Mouse (Mus musculus): ENCODE measurements around the gene Krt1. TPM values are rescaled to one million over a fixed set of nuclear protein-coding genes. Genes with fewer than 3 reads are reported as not detected.

Krt1 gene
- polyA plus RNA-seq, 1 experiment: 0.26 TPM

DNA sequence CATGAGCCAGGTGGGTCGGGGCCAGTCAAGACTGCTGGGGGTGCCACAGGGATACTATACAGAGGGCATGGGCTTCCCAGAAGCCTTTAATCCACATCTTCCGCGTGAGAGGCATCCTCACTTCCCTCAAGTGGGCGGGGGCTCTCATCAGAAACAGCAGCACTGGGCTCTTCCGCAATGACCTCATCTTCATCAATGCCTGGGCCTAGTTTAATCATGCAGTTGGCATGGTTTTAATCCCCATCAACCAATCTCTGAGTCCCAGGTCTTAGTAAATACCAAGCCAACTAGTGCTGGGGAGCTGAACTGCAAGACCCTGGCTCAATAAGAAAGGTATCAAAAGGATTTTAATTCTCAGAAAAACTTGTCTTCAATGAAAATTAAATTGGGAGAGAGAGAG, 21.2 kb downstream of the Krt1 start:
- Histone ChIP-seq H3K4me1 (ENCODE audit: control insufficient read depth, insufficient read depth, low read length) (no peaks in the 10 kb centered on the region), H3K4me3 (replicated peaks; ENCODE audit: extremely low read depth, low read depth, low read length) (no peak overlapping the region)
- 70% methylated on average over 5 of the region's 5 CpGs for WGBS
- no peak for TF ChIP-seq POLR2A (IDR thresholded peaks at IDR 0.05; ENCODE audit: borderline replicate concordance, extremely low read depth, low read depth, low read length)
- TF ChIP-seq CTCF (IDR thresholded peaks at IDR 0.05; ENCODE audit: insufficient read depth, low read length): no peak
- no peak for DNase-seq

DNA sequence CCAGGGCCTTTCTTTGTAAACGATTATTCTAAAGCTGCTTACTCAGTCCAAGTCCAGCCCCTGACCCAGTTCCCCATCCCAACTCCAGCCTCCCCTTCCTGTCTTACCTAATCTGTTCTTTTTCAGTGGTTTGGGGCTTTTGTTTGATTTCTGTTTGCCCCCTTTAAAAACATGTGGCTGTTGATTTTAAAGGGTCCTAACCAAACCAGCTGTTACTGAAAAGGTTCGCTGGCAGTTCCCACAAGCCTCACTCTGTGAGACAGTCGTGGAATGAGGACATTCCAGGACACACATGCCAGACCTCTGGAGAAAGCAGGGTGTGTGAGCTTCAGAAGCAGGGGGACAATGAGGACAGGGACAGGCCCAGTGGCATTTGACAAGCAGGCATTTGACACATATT, 28.8 kb downstream of the Krt1 start:
- TF ChIP-seq CTCF (IDR thresholded peaks at IDR 0.05; ENCODE audit: insufficient read depth, low read length) (no peak), POLR2A (IDR thresholded peaks at IDR 0.05; ENCODE audit: borderline replicate concordance, extremely low read depth, low read depth, low read length) (no peak)
- 19% methylated on average over 3 of the region's 3 CpGs for WGBS
- Histone ChIP-seq H3K4me3 (replicated peaks; ENCODE audit: extremely low read depth, low read depth, low read length) (no peak overlapping the region), H3K4me1 (ENCODE audit: control insufficient read depth, insufficient read depth, low read length) (no peaks in the 10 kb centered on the region)
- no peak for DNase-seq

DNA sequence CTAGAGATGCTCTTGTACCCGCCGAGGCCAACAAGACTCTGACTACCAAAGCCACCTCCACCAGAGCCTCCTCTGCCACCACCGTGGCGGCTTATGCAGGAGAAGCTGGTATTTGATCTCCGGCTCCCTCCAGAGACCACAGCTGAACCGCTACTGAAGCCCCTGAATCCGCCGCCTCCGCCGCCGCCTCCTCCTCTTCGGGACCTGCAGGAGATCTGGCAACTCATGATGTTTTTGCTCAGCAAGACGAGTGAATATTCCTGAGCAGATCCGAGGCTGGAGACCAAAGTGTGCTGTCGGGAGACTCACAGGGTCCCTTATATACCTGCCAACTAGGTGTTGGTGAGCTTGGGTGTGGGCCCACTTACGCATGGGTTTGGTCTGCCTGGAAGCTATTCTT, 32.7 kb downstream of the Krt1 start, which contains the start of gene Krt2:
Gene Krt2, minus strand, starts transcription at position 295 of the 400 bp plus-strand sequence.
- Histone ChIP-seq H3K4me3 (replicated peaks; ENCODE audit: extremely low read depth, low read depth, low read length) (no peak within 1 kb of the TSS), H3K4me1 (ENCODE audit: control insufficient read depth, insufficient read depth, low read length) (no peaks in the 10 kb centered on the region)
- DNase-seq: no peak
- TF ChIP-seq POLR2A (IDR thresholded peaks at IDR 0.05; ENCODE audit: borderline replicate concordance, extremely low read depth, low read depth, low read length) (no peak), CTCF (IDR thresholded peaks at IDR 0.05; ENCODE audit: insufficient read depth, low read length) (no peak)
- WGBS: 67% methylated on average over 16 of the region's 16 CpGs

DNA sequence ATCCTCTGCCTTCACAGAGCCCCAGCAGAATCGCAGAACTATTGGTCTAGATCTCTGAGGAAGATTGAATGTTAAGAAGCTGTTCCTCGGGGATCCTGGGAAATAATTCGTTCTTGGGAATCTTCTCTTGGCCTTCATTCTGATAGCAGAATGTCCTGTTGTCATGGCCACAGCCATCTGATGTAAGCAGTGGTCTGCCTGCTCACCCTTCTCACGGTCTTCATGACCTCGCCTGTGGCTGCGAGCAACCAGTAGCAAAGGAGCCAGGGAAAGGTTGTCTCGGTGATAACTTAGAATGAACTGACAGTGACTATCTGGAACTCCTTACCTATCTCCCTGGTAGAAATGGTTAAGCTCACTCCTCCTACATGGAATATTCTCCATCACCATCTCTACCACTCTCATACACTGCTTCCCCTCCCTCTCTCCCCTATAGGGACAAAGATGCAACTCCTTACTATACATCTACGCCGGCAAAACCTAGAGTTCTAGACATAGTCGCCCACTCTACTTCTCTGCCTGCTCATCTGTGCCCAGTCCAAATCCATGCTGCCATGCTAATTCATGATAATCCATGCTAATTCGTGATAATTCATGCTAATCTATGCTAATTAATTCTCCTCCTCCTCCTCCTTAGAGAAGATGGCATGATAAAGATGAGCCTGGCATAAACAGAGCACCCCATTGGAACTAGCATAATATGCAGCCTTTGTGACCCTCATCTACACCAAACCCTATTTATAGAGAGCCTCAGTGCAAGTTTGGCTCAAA, 47.4 kb downstream of the Krt1 start:
- Histone ChIP-seq H3K4me1 (ENCODE audit: control insufficient read depth, insufficient read depth, low read length) (no peaks in the 10 kb centered on the region), H3K4me3 (replicated peaks; ENCODE audit: extremely low read depth, low read depth, low read length) (no peak overlapping the region)
- 73% methylated on average over 11 of the region's 11 CpGs for WGBS
- DNase-seq: no peak
- TF ChIP-seq POLR2A (IDR thresholded peaks at IDR 0.05; ENCODE audit: borderline replicate concordance, extremely low read depth, low read depth, low read length) (no peak), CTCF (IDR thresholded peaks at IDR 0.05; ENCODE audit: insufficient read depth, low read length) (no peak)

- 76% methylated on average over 6 of the region's 6 CpGs for WGBS
- no peak within 1 kb of the TSS for H3K4me3 ChIP-seq (replicated peaks; ENCODE audit: extremely low read depth, low read depth, low read length)
- DNase-seq: no peak
- TF ChIP-seq CTCF (IDR thresholded peaks at IDR 0.05; ENCODE audit: insufficient read depth, low read length) (no peak), POLR2A (IDR thresholded peaks at IDR 0.05; ENCODE audit: borderline replicate concordance, extremely low read depth, low read depth, low read length) (no peak)
- H3K4me1 ChIP-seq (ENCODE audit: control insufficient read depth, insufficient read depth, low read length): no peaks in the 10 kb centered on the region
These were observed 48.2 kb downstream of the Krt1 start, which contains the start of gene Krt73 for GRCm38 (mm10) chr15:101802296-101802835. TSS of gene Krt73 (minus strand) at chr15:101802346.

Other genes starting within 250 kb of the Krt1 start
- not detected in 2 replicates for gene Gm5414, start 222.6 kb downstream of the Krt1 start, polyA plus RNA-seq (2012; rRNA removed)
- not detected in 2 replicates for gene Gm5478, start 203.4 kb downstream of the Krt1 start, polyA plus RNA-seq (2012; rRNA removed)
- gene Krt6b, start 170.5 kb downstream of the Krt1 start, polyA plus RNA-seq (2012; rRNA removed): 1.5 TPM in 1 of 2 replicates, not detected in the other
- 7.3 TPM in 1 of 2 replicates, not detected in the other for gene Krt6a, start 156.5 kb downstream of the Krt1 start, polyA plus RNA-seq (2012; rRNA removed)
- 0.79 and 103 TPM in 2 replicates for gene Krt5, start 137.9 kb downstream of the Krt1 start, polyA plus RNA-seq (2012; rRNA removed)
- gene Krt71, start 107.7 kb downstream of the Krt1 start, polyA plus RNA-seq (2012; rRNA removed): not detected in 2 replicates
- gene Krt72, start 64.3 kb downstream of the Krt1 start, polyA plus RNA-seq (2012; rRNA removed): not detected in 2 replicates
- gene Krt73, start 48.4 kb downstream of the Krt1 start, polyA plus RNA-seq (2012; rRNA removed): not detected in 2 replicates
- not detected in 2 replicates for gene Krt2, start 32.6 kb downstream of the Krt1 start, polyA plus RNA-seq (2012; rRNA removed)
- not detected in 2 replicates for gene Krt77, start 18.9 kb upstream of the Krt1 start, polyA plus RNA-seq (2012; rRNA removed)
- 0.46 TPM in 1 of 2 replicates, not detected in the other for gene Krt76, start 42.1 kb upstream of the Krt1 start, polyA plus RNA-seq (2012; rRNA removed)
- 0.25 and 1,733 TPM in 2 replicates for gene Krt4, start 73.9 kb upstream of the Krt1 start, polyA plus RNA-seq (2012; rRNA removed)
- 24.6 and 32.7 TPM in 2 replicates for gene Krt79, start 89.5 kb upstream of the Krt1 start, polyA plus RNA-seq (2012; rRNA removed)
- 0.05 and 32.9 TPM in 2 replicates for gene Krt78, start 103.5 kb upstream of the Krt1 start, polyA plus RNA-seq (2012; rRNA removed)
- 128 and 147 TPM in 2 replicates for gene Krt8, start 153.7 kb upstream of the Krt1 start, polyA plus RNA-seq (2012; rRNA removed)
- gene Krt18, start 177.4 kb upstream of the Krt1 start, polyA plus RNA-seq (2012; rRNA removed): 62.6 and 63.8 TPM in 2 replicates
- gene Eif4b, start 223.0 kb upstream of the Krt1 start, polyA plus RNA-seq (2012; rRNA removed): 47.3 and 87.1 TPM in 2 replicates
- 255 and 329 TPM in 2 replicates for gene Tns2, start 249.6 kb upstream of the Krt1 start, polyA plus RNA-seq (2012; rRNA removed)